ENCODE assay signal across 23 mouse cellular contexts in the genomic region with DNA sequence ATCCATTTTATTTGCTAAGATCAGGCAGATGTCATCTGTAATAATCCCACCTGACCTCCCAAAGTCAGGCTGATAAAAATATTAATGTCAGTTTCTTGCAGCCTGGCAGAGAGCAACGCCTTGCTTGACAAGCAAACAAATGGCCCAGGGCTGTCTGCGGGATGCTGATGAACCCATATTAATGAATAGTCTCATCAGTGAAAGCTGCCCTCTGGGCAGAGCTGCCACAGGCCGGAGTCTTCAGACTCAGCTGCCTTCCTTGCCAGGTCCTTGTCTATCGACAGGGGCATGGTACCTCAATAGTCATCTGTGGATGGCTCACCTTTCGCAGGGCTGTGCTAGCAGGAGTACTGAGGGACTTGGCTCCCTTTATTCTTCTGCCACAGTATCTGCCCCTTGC.
"Had no signal": no experiment of that assay in that cellular context is flagged by ENCODE, and none has a peak within 500 bp of the region (broad histone marks: within the 10 kb centered on the region; RNA-seq: fewer than 3 reads in every experiment).

No protein-coding gene starts in this region.

- H3K4me2 ChIP-seq: heart, embryonic 12.5 days; hindbrain, embryonic 13.5 days; hindbrain, embryonic 15.5 days; kidney, embryonic 15.5 days; limb, embryonic 13.5 days; limb, embryonic 15.5 days had no signal

- H3K9me3 ChIP-seq: heart, embryonic 10.5 days; hindbrain, embryonic 13.5 days; hindbrain, embryonic 15.5 days; kidney, embryonic 15.5 days; limb, embryonic 13.5 days; limb, embryonic 15.5 days had no signal

- H3K27me3 ChIP-seq: heart, embryonic 12.5 days; hindbrain, embryonic 13.5 days; hindbrain, embryonic 15.5 days; kidney, embryonic 15.5 days; limb, embryonic 13.5 days; limb, embryonic 15.5 days had no signal

- H3K4me1 ChIP-seq: heart, embryonic 10.5 days; heart, embryonic 12.5 days; hindbrain, embryonic 15.5 days; kidney, embryonic 15.5 days; limb, embryonic 13.5 days; limb, embryonic 15.5 days had no signal

- H3K4me3 ChIP-seq: heart, embryonic 10.5 days; heart, embryonic 12.5 days; hindbrain, embryonic 13.5 days; hindbrain, embryonic 15.5 days; kidney, embryonic 15.5 days; limb, embryonic 13.5 days; limb, embryonic 15.5 days had no signal

- ATAC-seq: hindbrain, postnatal 0 days; intestine, embryonic 16.5 days had no signal

- H3K9ac ChIP-seq: heart, embryonic 12.5 days; hindbrain, embryonic 13.5 days; hindbrain, embryonic 15.5 days; kidney, embryonic 15.5 days; limb, embryonic 13.5 days; limb, embryonic 15.5 days had no signal

- H3K36me3 ChIP-seq: heart, embryonic 10.5 days; heart, embryonic 12.5 days; hindbrain, embryonic 13.5 days; hindbrain, embryonic 15.5 days; kidney, embryonic 15.5 days; limb, embryonic 13.5 days; limb, embryonic 15.5 days had no signal

- DNase-seq: gastrocnemius, postnatal 14 days; gastrocnemius, postnatal 36 days; heart, adult 18-20 months; heart, postnatal 10 days; heart, postnatal 36 days; kidney, adult 11 months; kidney, adult 2 months; kidney, adult 9 months; kidney, postnatal 14 days; kidney, postnatal 36 days; layer of hippocampus, adult 9-11 months; layer of hippocampus, postnatal 36 days; left cerebral cortex, postnatal 4 days had no signal

- H3K27ac ChIP-seq: heart, embryonic 10.5 days; hindbrain, embryonic 13.5 days; hindbrain, embryonic 15.5 days; hindbrain, postnatal 0 days; kidney, embryonic 15.5 days; kidney, postnatal 0 days; limb, embryonic 13.5 days; limb, embryonic 15.5 days had no signal
